Mouse (Mus musculus): ENCODE measurements around the gene Cdk6. TPM values are rescaled to one million over a fixed set of nuclear protein-coding genes. Genes with fewer than 3 reads are reported as not detected.

Cdk6 gene
- polyA plus RNA-seq, 1 experiment from 2014 or later = 51.2 TPM

GRCm38 (mm10) chr5:3577939-3578338, 236.7 kb downstream of the Cdk6 start:
- Histone ChIP-seq H3K4me3 (ENCODE audit: low read depth, low read length) (no peak overlapping the region), H3K4me2 (no peak overlapping the region), H3K27ac (ENCODE audit: low read depth, low read length) (no peak overlapping the region), H3K36me3 (ENCODE audit: control insufficient read depth, insufficient read depth, low read length) (peaks cover 58% of the 10 kb centered on the region), H3K4me1 (replicated peaks; ENCODE audit: control insufficient read depth, insufficient read depth, low read length) (no peaks in the 10 kb centered on the region), H3K9ac (ENCODE audit: low read depth, low read length) (no peak overlapping the region), H3K9me3 (ENCODE audit: control insufficient read depth, low read length) (peaks cover 5% of the 10 kb centered on the region; the same call in 1 of the 2 replicates), H3K27me3 (replicated peaks; ENCODE audit: control insufficient read depth, insufficient read depth, low read length) (no peaks in the 10 kb centered on the region)
- ATAC-seq (replicated peaks; ENCODE audit: low FRiP score) (no peak), DNase-seq (ENCODE audit: low spot score) (no peak)
- whole genome bisulfite sequencing = 91% methylated on average over 2 of the region's 2 CpGs

- Histone ChIP-seq H3K4me1 (replicated peaks; ENCODE audit: control insufficient read depth, insufficient read depth, low read length) (no peaks in the 10 kb centered on the region), H3K9me3 (ENCODE audit: control insufficient read depth, low read length) (peaks cover 5% of the 10 kb centered on the region; the same call in 1 of the 2 replicates), H3K4me2 (no peak overlapping the region), H3K36me3 (ENCODE audit: control insufficient read depth, insufficient read depth, low read length) (peaks cover 55% of the 10 kb centered on the region), H3K27ac (ENCODE audit: low read depth, low read length) (no peak overlapping the region), H3K4me3 (ENCODE audit: low read depth, low read length) (no peak overlapping the region), H3K9ac (ENCODE audit: low read depth, low read length) (no peak overlapping the region), H3K27me3 (replicated peaks; ENCODE audit: control insufficient read depth, insufficient read depth, low read length) (no peaks in the 10 kb centered on the region)
- DNase-seq (ENCODE audit: low spot score) = no peak
- WGBS = 93% methylated on average over 7 of the region's 7 CpGs
- ATAC-seq (replicated peaks; ENCODE audit: low FRiP score) = no peak
Measured at GRCm38 (mm10) chr5:3579066-3579465, 237.8 kb downstream of the Cdk6 start.

Other genes with a start within 250 kb of the Cdk6 start
- 26.2 and 28.4 TPM in 2 replicates for gene Fam133b, start 202.3 kb downstream of the Cdk6 start, polyA plus RNA-seq (2014; fragmentation: Nextera tagmentation; extraction: Ambion mirVana)
- 1.8 and 3.1 TPM in 2 replicates for gene 1700109H08Rik, start 230.1 kb downstream of the Cdk6 start, polyA plus RNA-seq (2014; fragmentation: Nextera tagmentation; extraction: Ambion mirVana)

Data from liver, embryonic 11.5 days (tissue).